Mouse (Mus musculus): ENCODE results near the gene Pxdc1. TPM values are rescaled to one million over a fixed set of nuclear protein-coding genes. Genes with fewer than 3 reads are reported as not detected.

Pxdc1 gene
- polyA plus RNA-seq, 1 experiment: 22.0 TPM

DNA sequence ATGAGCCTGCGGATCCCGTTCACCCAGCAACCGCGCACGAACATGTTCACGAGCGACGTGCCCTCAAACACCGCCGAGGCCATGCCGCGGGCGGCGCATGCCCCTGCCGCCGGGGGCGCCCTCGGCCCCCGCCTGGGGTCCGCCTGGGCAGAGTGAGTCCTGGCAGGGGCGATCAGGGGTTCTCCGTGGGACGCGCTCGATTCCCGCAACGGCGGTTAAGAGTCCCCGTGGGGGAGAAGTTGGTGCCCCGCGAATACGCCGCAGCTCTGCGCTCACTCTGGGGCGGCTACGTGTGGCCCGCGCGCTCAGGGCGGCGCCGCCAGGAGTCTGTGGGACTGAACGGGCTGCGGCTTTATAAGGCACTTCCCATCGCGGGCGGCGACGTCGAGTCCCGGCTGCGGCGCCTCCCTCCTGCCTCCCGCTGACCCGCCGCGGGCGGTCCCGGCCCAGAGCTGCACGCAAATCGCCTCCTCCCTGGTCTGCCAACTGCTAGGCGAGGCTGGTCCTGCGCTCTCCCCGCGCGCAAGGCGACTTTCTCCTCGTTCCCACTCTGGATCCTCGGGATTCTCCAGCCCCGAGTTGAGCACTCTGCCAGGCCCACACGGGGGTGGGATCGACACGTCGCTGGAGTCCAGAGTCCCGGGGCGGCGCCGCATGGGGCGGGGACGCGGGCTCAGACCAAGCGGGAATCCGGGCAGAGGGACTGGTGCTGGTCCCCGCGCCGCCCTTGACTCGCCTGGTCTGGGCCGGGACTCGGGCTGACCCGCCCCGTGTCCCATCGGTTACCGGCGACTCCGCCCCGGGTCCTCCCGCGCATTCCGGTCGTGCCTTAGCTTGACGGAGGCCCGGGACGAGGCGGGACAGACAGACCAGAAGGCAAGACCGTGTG, 689 bp downstream of the Pxdc1 start:
- Histone ChIP-seq H3K4me3 (ENCODE audit: insufficient read depth, low read length) (peak overlapping the region; percentile 89), H3K4me1 (ENCODE audit: control insufficient read depth, insufficient read depth, low read length) (no peaks in the 10 kb centered on the region; the same call in none of the 2 replicates), H3K27ac (ENCODE audit: insufficient read depth, low read length) (peak overlapping the region; percentile 75)
- TF ChIP-seq CTCF (IDR thresholded peaks at IDR 0.05; ENCODE audit: borderline replicate concordance, insufficient read depth, low read length) (no peak), POLR2A (IDR thresholded peaks at IDR 0.05; ENCODE audit: low read depth, low read length) (peak; percentile 85)

DNA sequence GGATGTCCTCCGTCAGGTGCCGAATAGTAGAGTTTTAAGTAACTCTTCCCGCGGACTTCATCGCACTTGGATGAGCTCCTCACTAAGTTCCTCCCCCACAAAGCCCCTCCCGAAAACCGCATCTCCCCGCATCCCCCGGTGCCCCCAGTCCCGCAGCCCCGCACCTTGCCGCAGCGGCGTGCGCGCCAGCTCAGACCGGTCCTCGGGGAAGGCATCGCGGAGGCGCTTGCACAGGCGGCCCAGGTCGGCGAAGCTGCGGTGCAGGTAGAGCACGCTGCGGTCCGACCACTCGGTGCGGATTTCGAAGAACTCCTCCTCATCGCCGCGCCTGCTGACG, 1.3 kb downstream of the Pxdc1 start:
- H3K4me3 ChIP-seq (ENCODE audit: insufficient read depth, low read length): peak overlapping the region; percentile 89
- H3K27ac ChIP-seq (ENCODE audit: insufficient read depth, low read length): peak overlapping the region; percentile 75
- no peak for TF ChIP-seq CTCF (IDR thresholded peaks at IDR 0.05; ENCODE audit: borderline replicate concordance, insufficient read depth, low read length)
- no peak; the same call in 1 of the 2 replicates for TF ChIP-seq POLR2A (IDR thresholded peaks at IDR 0.05; ENCODE audit: low read depth, low read length)
- H3K4me1 ChIP-seq (ENCODE audit: control insufficient read depth, insufficient read depth, low read length): no peaks in the 10 kb centered on the region; the same call in none of the 2 replicates

DNA sequence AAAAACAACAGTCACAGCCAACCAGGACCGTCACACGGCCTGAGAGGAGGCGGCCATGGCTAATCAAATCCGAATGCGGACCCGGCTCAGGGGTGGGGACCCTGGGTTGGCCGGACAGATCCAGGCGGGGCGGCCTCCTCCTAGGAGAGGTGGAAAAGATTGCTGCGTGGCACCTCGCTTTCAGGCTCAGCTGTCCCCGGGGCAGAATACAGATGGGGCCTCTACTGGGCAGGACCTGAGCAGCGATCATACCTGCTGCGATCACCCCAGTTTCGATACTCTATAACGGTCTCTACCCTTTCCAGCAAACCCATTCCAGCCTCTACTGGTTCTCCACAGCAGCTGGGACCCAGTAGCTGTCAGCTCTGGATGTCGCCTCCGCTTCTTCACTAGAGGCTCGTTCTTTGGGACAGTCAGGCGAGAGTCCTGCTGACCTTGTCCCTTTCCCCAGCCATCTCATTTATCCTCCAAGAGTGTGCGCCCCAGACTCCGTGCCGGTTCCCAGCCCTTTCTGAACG, 1.8 kb downstream of the Pxdc1 start:
- H3K27ac ChIP-seq (ENCODE audit: insufficient read depth, low read length): peak overlapping the region; percentile 44

DNA sequence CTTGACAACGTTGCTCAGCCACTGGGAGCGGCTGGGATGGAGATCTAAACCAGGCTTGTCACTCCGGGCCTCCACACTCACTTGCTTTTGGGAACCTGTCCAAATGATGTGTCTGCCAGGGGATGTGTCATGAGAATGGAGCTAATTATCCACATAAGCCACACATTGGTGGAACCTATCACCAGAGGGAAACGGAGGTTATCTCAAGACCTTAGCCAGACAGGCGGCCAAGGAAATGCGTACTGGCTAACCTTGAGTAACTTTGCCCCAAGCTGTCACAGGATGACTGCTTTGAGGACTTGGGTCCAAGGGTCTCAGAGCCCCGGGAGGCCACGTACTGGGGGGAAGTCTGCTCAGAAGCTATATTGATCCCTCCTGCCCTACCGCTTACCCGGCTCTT, 2.3 kb downstream of the Pxdc1 start:
- no peak for TF ChIP-seq POLR2A (IDR thresholded peaks at IDR 0.05; ENCODE audit: low read depth, low read length)
- no peak for TF ChIP-seq CTCF (IDR thresholded peaks at IDR 0.05; ENCODE audit: borderline replicate concordance, insufficient read depth, low read length)
- Histone ChIP-seq H3K4me1 (ENCODE audit: control insufficient read depth, insufficient read depth, low read length) (peaks cover 5% of the 10 kb centered on the region), H3K27ac (ENCODE audit: insufficient read depth, low read length) (peak overlapping the region; percentile 44), H3K4me3 (ENCODE audit: insufficient read depth, low read length) (peak overlapping the region; percentile 89)

More for the DNA sequence above, 1.8 kb downstream of the Pxdc1 start:
- TF ChIP-seq POLR2A (IDR thresholded peaks at IDR 0.05; ENCODE audit: low read depth, low read length) (no peak), CTCF (IDR thresholded peaks at IDR 0.05; ENCODE audit: borderline replicate concordance, insufficient read depth, low read length) (no peak)
- H3K4me1 ChIP-seq (ENCODE audit: control insufficient read depth, insufficient read depth, low read length): no peaks in the 10 kb centered on the region; the same call in none of the 2 replicates
- peak overlapping the region; percentile 89 for H3K4me3 ChIP-seq (ENCODE audit: insufficient read depth, low read length)

DNA sequence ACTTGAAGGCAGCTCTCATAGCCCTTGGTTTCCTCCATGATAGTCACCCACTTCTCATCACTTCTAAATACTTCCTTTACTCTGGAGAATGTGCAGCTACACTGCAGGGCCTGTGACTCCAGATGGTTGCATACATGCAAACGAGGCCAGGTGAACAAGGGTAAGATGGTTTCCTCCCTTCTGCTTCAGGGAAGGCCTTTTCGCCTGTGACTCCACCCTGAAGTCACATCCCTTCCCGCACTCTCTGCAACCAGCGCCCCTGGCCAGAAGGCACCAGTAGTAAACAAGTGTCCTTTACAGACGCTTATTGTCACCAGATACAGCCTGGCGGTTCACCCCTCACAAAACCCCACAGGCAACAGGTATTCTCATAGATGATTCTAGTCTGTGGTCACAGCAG, 2.9 kb downstream of the Pxdc1 start:
- TF ChIP-seq CTCF (IDR thresholded peaks at IDR 0.05; ENCODE audit: borderline replicate concordance, insufficient read depth, low read length): no peak
- TF ChIP-seq POLR2A (IDR thresholded peaks at IDR 0.05; ENCODE audit: low read depth, low read length): no peak
- H3K27ac ChIP-seq (ENCODE audit: insufficient read depth, low read length): no peak overlapping the region
- H3K4me1 ChIP-seq (ENCODE audit: control insufficient read depth, insufficient read depth, low read length): peaks cover 5% of the 10 kb centered on the region
- H3K4me3 ChIP-seq (ENCODE audit: insufficient read depth, low read length): peak overlapping the region; percentile 89

DNA sequence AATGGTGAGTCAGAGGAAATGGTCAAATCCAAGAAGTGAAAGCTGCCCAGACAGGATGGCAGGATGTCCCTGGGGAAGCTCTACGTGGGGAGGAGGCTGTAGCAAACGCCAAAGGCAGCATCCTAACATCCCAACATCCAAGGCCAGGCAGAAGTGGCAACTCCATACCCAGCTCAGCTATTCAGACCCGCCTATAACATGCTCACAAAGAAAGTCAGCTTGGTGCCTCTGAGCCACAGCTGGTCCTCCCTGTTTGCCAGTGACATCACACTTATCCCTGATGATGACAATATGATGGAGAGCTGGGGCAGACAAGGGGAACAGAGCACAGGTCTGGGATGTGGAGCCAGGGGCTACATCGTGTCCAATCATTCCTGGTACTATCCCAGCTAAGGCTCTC, 5.5 kb downstream of the Pxdc1 start:
- Histone ChIP-seq H3K27ac (ENCODE audit: insufficient read depth, low read length) (no peak overlapping the region), H3K4me3 (ENCODE audit: insufficient read depth, low read length) (no peak overlapping the region), H3K4me1 (ENCODE audit: control insufficient read depth, insufficient read depth, low read length) (peaks cover 12% of the 10 kb centered on the region)
- TF ChIP-seq POLR2A (IDR thresholded peaks at IDR 0.05; ENCODE audit: low read depth, low read length) (no peak), CTCF (IDR thresholded peaks at IDR 0.05; ENCODE audit: borderline replicate concordance, insufficient read depth, low read length) (no peak)

DNA sequence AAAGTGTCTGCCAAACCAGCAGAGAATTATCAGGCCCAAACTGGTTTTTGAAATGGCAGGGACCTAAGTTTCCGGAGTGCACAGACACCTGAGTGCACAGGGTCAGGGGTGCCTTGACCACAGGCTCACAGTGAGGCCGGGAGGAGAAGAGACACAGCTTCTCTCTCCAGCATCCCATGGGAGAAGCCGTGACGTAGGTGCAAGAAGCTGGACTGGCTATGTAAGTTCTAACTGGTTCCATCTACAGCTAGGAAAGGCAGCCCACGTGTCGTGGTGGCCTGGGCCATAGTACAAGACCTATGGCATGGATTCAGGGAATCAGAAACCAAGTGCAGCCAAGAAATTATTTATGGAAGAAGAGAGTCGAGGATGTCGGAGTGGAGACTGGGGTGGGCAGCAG, 6.1 kb downstream of the Pxdc1 start:
- Histone ChIP-seq H3K27ac (ENCODE audit: insufficient read depth, low read length) (no peak overlapping the region), H3K4me1 (ENCODE audit: control insufficient read depth, insufficient read depth, low read length) (peaks cover 12% of the 10 kb centered on the region), H3K4me3 (ENCODE audit: insufficient read depth, low read length) (no peak overlapping the region)
- no peak for TF ChIP-seq CTCF (IDR thresholded peaks at IDR 0.05; ENCODE audit: borderline replicate concordance, insufficient read depth, low read length)

DNA sequence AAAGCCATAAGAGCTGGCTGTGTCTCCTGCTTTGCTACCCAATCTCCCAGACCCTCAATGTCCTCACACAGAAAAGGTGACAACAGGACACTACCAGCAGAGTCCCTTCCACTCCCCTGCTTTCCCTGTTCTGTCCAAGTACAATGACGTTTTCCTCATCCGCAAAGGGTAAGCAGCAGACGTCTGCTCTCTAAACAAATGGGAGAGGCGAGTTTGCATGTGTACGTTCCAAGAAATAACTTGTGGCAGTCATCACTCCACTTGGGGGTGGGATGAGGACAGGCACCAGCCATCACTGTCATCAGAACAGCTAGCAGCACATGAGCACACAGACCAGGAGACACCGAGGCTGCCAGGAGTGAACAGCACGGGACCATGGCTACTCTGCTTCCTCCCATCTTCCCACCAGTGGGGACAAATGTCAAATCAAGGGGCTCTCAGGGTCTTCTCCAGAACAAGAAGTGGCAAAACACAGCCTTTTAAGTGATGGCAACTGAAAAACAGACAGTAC, 7.0 kb downstream of the Pxdc1 start:
- H3K4me1 ChIP-seq (ENCODE audit: control insufficient read depth, insufficient read depth, low read length): peaks cover 15% of the 10 kb centered on the region
- TF ChIP-seq POLR2A (IDR thresholded peaks at IDR 0.05; ENCODE audit: low read depth, low read length): no peak
- TF ChIP-seq CTCF (IDR thresholded peaks at IDR 0.05; ENCODE audit: borderline replicate concordance, insufficient read depth, low read length): no peak
- no peak overlapping the region for H3K27ac ChIP-seq (ENCODE audit: insufficient read depth, low read length)
- no peak overlapping the region for H3K4me3 ChIP-seq (ENCODE audit: insufficient read depth, low read length)

DNA sequence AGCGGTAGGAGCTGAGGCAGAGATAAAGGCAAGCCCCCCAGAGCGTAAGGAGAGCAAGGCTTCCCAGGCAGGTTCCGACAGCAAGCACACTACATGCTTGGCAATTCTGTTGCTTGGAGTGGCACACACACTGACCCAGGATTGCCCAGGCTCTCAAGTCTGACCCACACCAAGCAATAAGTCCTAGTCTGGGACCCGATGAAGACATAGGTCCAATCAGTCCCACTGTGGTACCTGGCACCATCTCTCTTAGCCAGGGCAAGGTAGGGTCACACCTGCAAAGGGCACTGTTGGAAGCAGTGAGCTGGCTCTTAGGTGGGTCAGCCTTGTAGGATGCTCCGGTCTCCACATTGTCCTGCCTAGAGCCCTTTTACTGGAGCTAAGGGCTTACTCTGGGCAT, 7.8 kb downstream of the Pxdc1 start:
- no peak overlapping the region for H3K4me3 ChIP-seq (ENCODE audit: insufficient read depth, low read length)
- TF ChIP-seq POLR2A (IDR thresholded peaks at IDR 0.05; ENCODE audit: low read depth, low read length): no peak
- no peak for TF ChIP-seq CTCF (IDR thresholded peaks at IDR 0.05; ENCODE audit: borderline replicate concordance, insufficient read depth, low read length)
- H3K27ac ChIP-seq (ENCODE audit: insufficient read depth, low read length): no peak overlapping the region
- H3K4me1 ChIP-seq (ENCODE audit: control insufficient read depth, insufficient read depth, low read length): peaks cover 15% of the 10 kb centered on the region

DNA sequence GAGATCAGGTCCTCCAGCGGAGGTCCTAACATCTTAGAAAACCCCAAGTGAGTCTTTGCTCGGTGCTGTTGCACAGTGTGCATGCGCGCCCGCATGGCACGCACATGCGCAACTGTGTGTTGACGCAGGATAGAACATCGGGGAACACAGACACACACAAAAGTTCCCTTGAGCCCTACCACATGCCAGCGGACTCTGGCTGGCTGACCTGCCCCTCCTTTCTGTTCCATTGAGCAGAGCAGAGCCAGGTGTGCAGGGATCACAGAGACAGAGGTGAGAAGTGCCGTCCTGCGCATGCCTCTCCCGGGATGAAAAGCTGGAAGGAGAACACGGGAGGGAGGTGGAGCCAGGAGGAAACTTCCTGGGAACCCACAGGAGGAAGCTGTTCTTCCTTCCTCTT, 8.9 kb downstream of the Pxdc1 start:
- Histone ChIP-seq H3K27ac (ENCODE audit: insufficient read depth, low read length) (no peak overlapping the region), H3K4me1 (ENCODE audit: control insufficient read depth, insufficient read depth, low read length) (peaks cover 15% of the 10 kb centered on the region), H3K4me3 (ENCODE audit: insufficient read depth, low read length) (no peak overlapping the region)
- TF ChIP-seq POLR2A (IDR thresholded peaks at IDR 0.05; ENCODE audit: low read depth, low read length) (no peak), CTCF (IDR thresholded peaks at IDR 0.05; ENCODE audit: borderline replicate concordance, insufficient read depth, low read length) (no peak)

Measured in embryonic fibroblast, embryonic 13.5 days (primary cell).